Mouse (Mus musculus): Measurements from ENCODE around the gene Ubxn4. TPM values are rescaled to one million over a fixed set of nuclear protein-coding genes. Genes with fewer than 3 reads are reported as not detected.
"Not testable (repeated sequence)": the region's sequence is repeated elsewhere in the genome, so short reads cannot be mapped to it uniquely, and the experiment has no call there.

Ubxn4 gene
- polyA plus RNA-seq, 1 experiment, result 38.2 TPM

GRCm38 (mm10) chr1:128295717-128296528, 52.2 kb downstream of the Ubxn4 start:
- Histone ChIP-seq H3K4me3 (ENCODE audit: insufficient read depth, low read length) (no peak overlapping the region), H3K27ac (ENCODE audit: insufficient read depth, low read length) (no peak overlapping the region), H3K4me1 (ENCODE audit: control insufficient read depth, insufficient read depth, low read length) (no peaks in the 10 kb centered on the region)
- TF ChIP-seq POLR2A (IDR thresholded peaks at IDR 0.05; ENCODE audit: extremely low read depth, insufficient read depth, low read length) (no peak), CTCF (IDR thresholded peaks at IDR 0.05; ENCODE audit: extremely low read depth, insufficient read depth, low read length) (no peak)

GRCm38 (mm10) chr1:128303900-128304299, 60.1 kb downstream of the Ubxn4 start:
- Histone ChIP-seq H3K4me1 (ENCODE audit: control insufficient read depth, insufficient read depth, low read length) (no peaks in the 10 kb centered on the region), H3K4me3 (ENCODE audit: insufficient read depth, low read length) (no peak overlapping the region), H3K27ac (ENCODE audit: insufficient read depth, low read length) (no peak overlapping the region)
- TF ChIP-seq POLR2A (IDR thresholded peaks at IDR 0.05; ENCODE audit: extremely low read depth, insufficient read depth, low read length) (no peak), CTCF (IDR thresholded peaks at IDR 0.05; ENCODE audit: extremely low read depth, insufficient read depth, low read length) (no peak)

- H3K4me1 ChIP-seq (ENCODE audit: control insufficient read depth, insufficient read depth, low read length), result no peaks in the 10 kb centered on the region
- TF ChIP-seq CTCF (IDR thresholded peaks at IDR 0.05; ENCODE audit: extremely low read depth, insufficient read depth, low read length) (no peak), POLR2A (IDR thresholded peaks at IDR 0.05; ENCODE audit: extremely low read depth, insufficient read depth, low read length) (no peak)
- H3K4me3 ChIP-seq (ENCODE audit: insufficient read depth, low read length), result no peak overlapping the region
- no peak overlapping the region for H3K27ac ChIP-seq (ENCODE audit: insufficient read depth, low read length)
Observed at GRCm38 (mm10) chr1:128309043-128309442, 65.3 kb downstream of the Ubxn4 start.

- Histone ChIP-seq H3K27ac (ENCODE audit: insufficient read depth, low read length) (no peak overlapping the region), H3K4me3 (ENCODE audit: insufficient read depth, low read length) (no peak overlapping the region), H3K4me1 (ENCODE audit: control insufficient read depth, insufficient read depth, low read length) (no peaks in the 10 kb centered on the region)
- no peak for TF ChIP-seq CTCF (IDR thresholded peaks at IDR 0.05; ENCODE audit: extremely low read depth, insufficient read depth, low read length)
- TF ChIP-seq POLR2A (IDR thresholded peaks at IDR 0.05; ENCODE audit: extremely low read depth, insufficient read depth, low read length), result no peak
Observed at GRCm38 (mm10) chr1:128314665-128315064, 70.9 kb downstream of the Ubxn4 start.

- not testable (repeated sequence) for H3K4me1 ChIP-seq (ENCODE audit: control insufficient read depth, insufficient read depth, low read length); H3K4me3 ChIP-seq (ENCODE audit: insufficient read depth, low read length); H3K27ac ChIP-seq (ENCODE audit: insufficient read depth, low read length)
Observed at GRCm38 (mm10) chr1:128319266-128319665, 75.5 kb downstream of the Ubxn4 start.

- TF ChIP-seq CTCF (IDR thresholded peaks at IDR 0.05; ENCODE audit: extremely low read depth, insufficient read depth, low read length) (no peak), POLR2A (IDR thresholded peaks at IDR 0.05; ENCODE audit: extremely low read depth, insufficient read depth, low read length) (no peak)
- Histone ChIP-seq H3K27ac (ENCODE audit: insufficient read depth, low read length) (no peak overlapping the region), H3K4me1 (ENCODE audit: control insufficient read depth, insufficient read depth, low read length) (0 out of 2 replicates have a peak, but pooled peaks cover 1% of the 10 kb centered on the region), H3K4me3 (ENCODE audit: insufficient read depth, low read length) (no peak overlapping the region)
Observed at GRCm38 (mm10) chr1:128323026-128323643, 79.4 kb downstream of the Ubxn4 start.

GRCm38 (mm10) chr1:128324776-128325175, 81.0 kb downstream of the Ubxn4 start:
- Histone ChIP-seq H3K4me3 (ENCODE audit: insufficient read depth, low read length) (no peak overlapping the region), H3K27ac (ENCODE audit: insufficient read depth, low read length) (no peak overlapping the region), H3K4me1 (ENCODE audit: control insufficient read depth, insufficient read depth, low read length) (0 out of 2 replicates have a peak, but pooled peaks cover 1% of the 10 kb centered on the region)
- TF ChIP-seq CTCF (IDR thresholded peaks at IDR 0.05; ENCODE audit: extremely low read depth, insufficient read depth, low read length), result no peak
- no peak for TF ChIP-seq POLR2A (IDR thresholded peaks at IDR 0.05; ENCODE audit: extremely low read depth, insufficient read depth, low read length)

- Histone ChIP-seq H3K4me3 (ENCODE audit: insufficient read depth, low read length) (no peak overlapping the region), H3K27ac (ENCODE audit: insufficient read depth, low read length) (no peak overlapping the region)
- TF ChIP-seq CTCF (IDR thresholded peaks at IDR 0.05; ENCODE audit: extremely low read depth, insufficient read depth, low read length), result no peak
- TF ChIP-seq POLR2A (IDR thresholded peaks at IDR 0.05; ENCODE audit: extremely low read depth, insufficient read depth, low read length), result no peak
Observed at GRCm38 (mm10) chr1:128327165-128327564, 83.4 kb downstream of the Ubxn4 start.

GRCm38 (mm10) chr1:128328218-128328617, 84.5 kb downstream of the Ubxn4 start, which contains the start of gene Lct:
Gene Lct (minus strand): TSS chr1:128328318.
- 0 out of 2 replicates have a peak, but pooled peaks cover 1% of the 10 kb centered on the region for H3K4me1 ChIP-seq (ENCODE audit: control insufficient read depth, insufficient read depth, low read length)
- no peak within 1 kb of the TSS for H3K27ac ChIP-seq (ENCODE audit: insufficient read depth, low read length)
- H3K4me3 ChIP-seq (ENCODE audit: insufficient read depth, low read length), result no peak within 1 kb of the TSS
- no peak for TF ChIP-seq CTCF (IDR thresholded peaks at IDR 0.05; ENCODE audit: extremely low read depth, insufficient read depth, low read length)
- no peak for TF ChIP-seq POLR2A (IDR thresholded peaks at IDR 0.05; ENCODE audit: extremely low read depth, insufficient read depth, low read length)

More at GRCm38 (mm10) chr1:128327165-128327564, 83.4 kb downstream of the Ubxn4 start:
- H3K4me1 ChIP-seq (ENCODE audit: control insufficient read depth, insufficient read depth, low read length), result 0 out of 2 replicates have a peak, but pooled peaks cover 1% of the 10 kb centered on the region

Other genes starting within 250 kb of the Ubxn4 start
- 5.5 and 6.4 TPM in 2 replicates for gene Zranb3, start 140.9 kb upstream of the Ubxn4 start, polyA plus RNA-seq (2012; rRNA removed)
- gene R3hdm1, start 140.7 kb upstream of the Ubxn4 start, polyA plus RNA-seq (2012; rRNA removed), result 454 and 497 TPM in 2 replicates
- gene Lct, start 84.4 kb downstream of the Ubxn4 start, polyA plus RNA-seq (2012; rRNA removed), result 0.63 and 3.3 TPM in 2 replicates
- gene Mcm6, start 115.7 kb downstream of the Ubxn4 start, polyA plus RNA-seq (2012; rRNA removed), result 7.4 and 7.8 TPM in 2 replicates
- gene Dars, start 173.4 kb downstream of the Ubxn4 start, polyA plus RNA-seq (2012; rRNA removed), result 42.1 and 43.3 TPM in 2 replicates

Data from cortical plate, adult 2 months (tissue).